In the genomic region with DNA sequence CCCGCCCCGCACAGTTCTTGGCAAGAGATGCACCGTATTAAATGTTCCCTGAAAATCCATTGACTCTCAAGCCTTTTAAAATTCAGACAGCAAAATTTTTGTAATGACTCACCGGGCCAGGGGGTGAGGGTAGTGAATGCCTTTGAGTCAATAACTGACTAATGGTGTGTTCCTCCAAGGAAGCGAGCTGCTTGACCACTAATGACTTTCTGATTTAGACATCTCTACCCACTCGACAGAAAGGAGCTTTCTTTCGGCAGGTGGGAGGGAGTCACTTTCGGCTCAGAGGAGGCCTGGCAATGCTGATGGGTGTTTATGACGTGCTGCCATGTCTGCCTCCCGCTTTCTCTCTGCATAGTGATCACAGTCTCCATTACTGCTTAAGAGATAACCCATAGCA, we compare ENCODE assay signal across 19 mouse cellular contexts.
A peak's percentile ranks its signal among the peaks of the same experiment; 100 is the strongest.
DNase-seq lines count a peak whose midpoint lies in the region; ATAC-seq and TF ChIP-seq lines count a peak whose summit lies in the region.
"Had no signal": no experiment of that assay in that cellular context is flagged by ENCODE, and none has a peak within 500 bp of the region (broad histone marks: within the 10 kb centered on the region; RNA-seq: fewer than 3 reads in every experiment).

No protein-coding gene starts in this region.

- peaks cover 15% of the 10 kb centered on the region for H3K79me2 ChIP-seq in myocyte (ENCODE audit: control insufficient read depth, insufficient read depth)

- peaks cover 10% of the 10 kb centered on the region; the same call in 1 of the 2 replicates for H3K4me1 ChIP-seq in midbrain, embryonic 14.5 days (ENCODE audit: control insufficient read depth, insufficient read depth, low read length)
- H3K4me1 ChIP-seq in midbrain, embryonic 11.5 days (ENCODE audit: control insufficient read depth, insufficient read depth, low read length): no peaks in the 10 kb centered on the region; the same call in 1 of the 2 replicates

- no peaks in the 10 kb centered on the region for H3K9me3 ChIP-seq in midbrain, embryonic 14.5 days (ENCODE audit: control insufficient read depth, low read length)
- no peaks in the 10 kb centered on the region for H3K9me3 ChIP-seq in midbrain, embryonic 11.5 days (ENCODE audit: control insufficient read depth, low read length)
- H3K9me3 ChIP-seq: embryonic facial prominence, embryonic 10.5 days; heart, embryonic 12.5 days; limb, embryonic 15.5 days had no signal

- H3K36me3 ChIP-seq in midbrain, embryonic 14.5 days (ENCODE audit: control insufficient read depth, insufficient read depth, low read length): no peaks in the 10 kb centered on the region
- H3K36me3 ChIP-seq in midbrain, embryonic 11.5 days (ENCODE audit: control insufficient read depth, insufficient read depth, low read length): no peaks in the 10 kb centered on the region
- H3K36me3 ChIP-seq in myocyte (ENCODE audit: control insufficient read depth, insufficient read depth): peaks cover 24% of the 10 kb centered on the region
- H3K36me3 ChIP-seq: embryonic facial prominence, embryonic 10.5 days had no signal

- H3ac ChIP-seq in myocyte (ENCODE audit: control insufficient read depth, insufficient read length): no peak overlapping the region

- H3K4me2 ChIP-seq in midbrain, embryonic 14.5 days (ENCODE audit: low read length): no peak overlapping the region
- H3K4me2 ChIP-seq in midbrain, embryonic 11.5 days: no peak overlapping the region
- H3K4me2 ChIP-seq in myocyte (ENCODE audit: low read depth): peak overlapping the region; percentile 70
- H3K4me2 ChIP-seq: heart, embryonic 12.5 days; limb, embryonic 15.5 days had no signal

- TF ChIP-seq POLR2A in myocyte (IDR thresholded peaks at IDR 0.05; ENCODE audit: insufficient read length, low read depth): no peak

- H3K9ac ChIP-seq in midbrain, embryonic 14.5 days (replicated peaks; ENCODE audit: low read length): no peak overlapping the region
- H3K9ac ChIP-seq in midbrain, embryonic 11.5 days (ENCODE audit: low read length): no peak overlapping the region
- H3K9ac ChIP-seq: heart, embryonic 12.5 days; limb, embryonic 15.5 days had no signal

- no peak for ATAC-seq in midbrain, embryonic 14.5 days (ENCODE audit: low FRiP score, low TSS enrichment)
- no peak for ATAC-seq in midbrain, embryonic 11.5 days (ENCODE audit: low FRiP score)
- ATAC-seq in granulocyte monocyte progenitor cell, adult 5-6 weeks (replicated peaks; ENCODE audit: poor library complexity, severe bottlenecking): no peak
- ATAC-seq: activated CD4-positive, CD25-positive, alpha-beta regulatory T cell, adult 4 months had no signal

- no peaks in the 10 kb centered on the region for H3K27me3 ChIP-seq in midbrain, embryonic 14.5 days (ENCODE audit: control insufficient read depth, insufficient read depth, low read length)
- H3K27me3 ChIP-seq in midbrain, embryonic 11.5 days (ENCODE audit: control insufficient read depth, insufficient read depth, low read length): no peaks in the 10 kb centered on the region
- H3K27me3 ChIP-seq in myocyte (ENCODE audit: control insufficient read depth, insufficient read depth, insufficient read length): no peaks in the 10 kb centered on the region
- H3K27me3 ChIP-seq: heart, embryonic 12.5 days; limb, embryonic 15.5 days had no signal

- no peak overlapping the region for H3K27ac ChIP-seq in midbrain, embryonic 14.5 days (replicated peaks; ENCODE audit: low read depth, low read length)
- no peak overlapping the region for H3K27ac ChIP-seq in midbrain, embryonic 11.5 days (ENCODE audit: low read depth, low read length)
- H3K27ac ChIP-seq: embryonic facial prominence, embryonic 10.5 days; layer of hippocampus, adult 2 months; limb, embryonic 15.5 days had no signal

- WGBS in midbrain, embryonic 14.5 days: 51% methylated on average over 10 of the region's 10 CpGs
- 68% methylated on average over 10 of the region's 10 CpGs for WGBS in midbrain, embryonic 11.5 days

- no peak overlapping the region for H3K4me3 ChIP-seq in midbrain, embryonic 14.5 days (replicated peaks; ENCODE audit: low read depth, low read length)
- no peak overlapping the region for H3K4me3 ChIP-seq in midbrain, embryonic 11.5 days (ENCODE audit: low read depth, low read length)
- H3K4me3 ChIP-seq in myocyte: no peak overlapping the region
- H3K4me3 ChIP-seq: embryonic facial prominence, embryonic 10.5 days; heart, embryonic 12.5 days; layer of hippocampus, adult 2 months; limb, embryonic 15.5 days had no signal

- peak; percentile 7 for DNase-seq in adrenal gland, postnatal 10 days
- no peak for DNase-seq in adrenal gland, adult 18-20 months (ENCODE audit: low spot score in 2 of 2)
- DNase-seq in midbrain, embryonic 14.5 days: peak; percentile 28
- DNase-seq in midbrain, embryonic 11.5 days (ENCODE audit: low spot score, missing footprints): no peak
- peak; percentile 88 for DNase-seq in NIH3T3 (ENCODE audit: low read depth)
- DNase-seq in layer of hippocampus, postnatal 10 days (ENCODE audit: low spot score in 2 of 2): no peak
- DNase-seq: cerebellum, postnatal 10 days; gastrocnemius, postnatal 25 days; kidney, adult 8-10 months; lung, adult 18-20 months; right cerebral cortex, postnatal 25 days; thymus, adult 2 months had no signal

TF ChIP-seq in myocyte, 11 proteins besides CTCF, POLR2A, EP300 and RAD21:
- TF ChIP-seq USF1 (IDR thresholded peaks at IDR 0.05; ENCODE audit: low read depth): no peak
- no peak for TF ChIP-seq TCF3 (IDR thresholded peaks at IDR 0.05; ENCODE audit: insufficient read length, low read depth)
- TF ChIP-seq SRF (IDR thresholded peaks at IDR 0.05; ENCODE audit: control insufficient read depth, insufficient read length, low read depth): no peak
- no peak for TF ChIP-seq E2F4 (IDR thresholded peaks at IDR 0.05; ENCODE audit: insufficient read depth)
- TF ChIP-seq MYOD1 (IDR thresholded peaks at IDR 0.05; ENCODE audit: control insufficient read depth in 1 of 3, insufficient read length in 2 of 3, low read depth in 2 of 3): peak in 1 of 3 experiments; percentile 43
- TF ChIP-seq MAX (IDR thresholded peaks at IDR 0.05; ENCODE audit: low read depth): no peak
- no peak for TF ChIP-seq POLR2AphosphoS2 (IDR thresholded peaks at IDR 0.05; ENCODE audit: insufficient read length, low read depth)
- no peak for TF ChIP-seq MYOG (IDR thresholded peaks at IDR 0.05; ENCODE audit: control insufficient read depth in 1 of 3, insufficient read depth in 1 of 3, insufficient read length in 2 of 3, low read depth in 2 of 3)
- no peak for TF ChIP-seq TCF12 (IDR thresholded peaks at IDR 0.05; ENCODE audit: insufficient read depth, poor library complexity, severe bottlenecking)
- TF ChIP-seq REST (IDR thresholded peaks at IDR 0.05; ENCODE audit: insufficient read depth, insufficient read length): no peak
- TF ChIP-seq CEBPB (IDR thresholded peaks at IDR 0.05; ENCODE audit: insufficient read depth, poor library complexity, severe bottlenecking): 0 out of 2 replicates have a peak, but pooled peaks have one; percentile 4

Comparison
In these comparisons a context has a peak if more than half of its experiments do, and no peak if none do; other contexts are left out.
1. DNase-seq: peak in adrenal gland, postnatal 10 days (single experiment), midbrain, embryonic 14.5 days (single experiment) and NIH3T3 (single experiment); none in adrenal gland, adult 18-20 months (0 of 2), midbrain, embryonic 11.5 days (single experiment) and layer of hippocampus, postnatal 10 days (0 of 2).